Mouse (Mus musculus) kidney, postnatal 14 days (tissue): ENCODE data around the gene Mrpl10.

Experiments used
- DNase-seq: peaks from one replicate; pipeline ENCODE4 v3.0.0; 2022; ENCODE audit warnings: mixed read lengths

Mrpl10 gene

DNA sequence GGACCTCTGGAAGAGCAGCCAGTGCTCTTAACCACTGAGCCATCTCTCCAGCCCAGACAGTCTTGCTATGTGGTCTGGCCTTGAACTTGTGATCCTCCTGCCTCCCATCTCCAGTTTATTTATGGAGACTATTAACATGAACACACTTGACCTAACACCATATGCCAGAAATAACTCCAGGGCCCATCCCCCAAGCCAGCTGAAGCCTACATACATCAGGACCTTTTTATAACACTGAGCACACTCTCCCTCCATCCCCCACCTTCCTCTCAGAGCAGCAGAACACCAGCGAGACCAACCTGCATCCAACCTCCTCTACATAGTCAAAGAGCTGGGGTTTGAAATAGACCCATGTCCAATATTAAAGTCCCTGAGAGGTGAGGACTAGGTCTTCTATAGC lies 29.8 kb downstream of the Mrpl10 start:
- no peak for DNase-seq

GRCm38 (mm10) chr11:97072533-97072932 lies 31.2 kb downstream of the Mrpl10 start:
- peak; percentile 60 for DNase-seq

DNA sequence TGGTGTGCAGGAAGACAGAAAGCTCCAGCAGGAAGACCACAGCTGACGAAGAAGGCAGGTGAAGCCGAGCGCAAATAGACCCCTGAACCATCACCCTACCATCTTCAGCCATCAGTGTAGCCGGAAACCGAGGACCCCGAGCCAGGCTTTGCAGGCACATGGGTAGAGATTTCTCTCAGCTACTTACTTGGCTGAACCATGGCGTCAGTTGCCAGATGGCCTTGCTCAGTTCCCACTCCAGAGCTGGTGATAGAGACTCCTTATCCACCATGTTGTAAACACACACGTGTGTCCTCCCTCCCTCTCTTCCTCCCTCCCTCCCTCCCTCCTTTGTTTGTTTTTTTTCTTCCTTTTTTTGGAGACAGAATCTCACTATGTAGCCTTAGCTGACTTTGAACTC lies 32.9 kb downstream of the Mrpl10 start:
- DNase-seq = no peak

- peak; percentile 52 for DNase-seq
Observed at GRCm38 (mm10) chr11:97078751-97079150, 37.4 kb downstream of the Mrpl10 start.

- DNase-seq = no peak
Observed at GRCm38 (mm10) chr11:97080291-97080690, 38.9 kb downstream of the Mrpl10 start.

- peak; percentile 53 for DNase-seq
Observed at GRCm38 (mm10) chr11:97082977-97083376, 41.6 kb downstream of the Mrpl10 start.

DNA sequence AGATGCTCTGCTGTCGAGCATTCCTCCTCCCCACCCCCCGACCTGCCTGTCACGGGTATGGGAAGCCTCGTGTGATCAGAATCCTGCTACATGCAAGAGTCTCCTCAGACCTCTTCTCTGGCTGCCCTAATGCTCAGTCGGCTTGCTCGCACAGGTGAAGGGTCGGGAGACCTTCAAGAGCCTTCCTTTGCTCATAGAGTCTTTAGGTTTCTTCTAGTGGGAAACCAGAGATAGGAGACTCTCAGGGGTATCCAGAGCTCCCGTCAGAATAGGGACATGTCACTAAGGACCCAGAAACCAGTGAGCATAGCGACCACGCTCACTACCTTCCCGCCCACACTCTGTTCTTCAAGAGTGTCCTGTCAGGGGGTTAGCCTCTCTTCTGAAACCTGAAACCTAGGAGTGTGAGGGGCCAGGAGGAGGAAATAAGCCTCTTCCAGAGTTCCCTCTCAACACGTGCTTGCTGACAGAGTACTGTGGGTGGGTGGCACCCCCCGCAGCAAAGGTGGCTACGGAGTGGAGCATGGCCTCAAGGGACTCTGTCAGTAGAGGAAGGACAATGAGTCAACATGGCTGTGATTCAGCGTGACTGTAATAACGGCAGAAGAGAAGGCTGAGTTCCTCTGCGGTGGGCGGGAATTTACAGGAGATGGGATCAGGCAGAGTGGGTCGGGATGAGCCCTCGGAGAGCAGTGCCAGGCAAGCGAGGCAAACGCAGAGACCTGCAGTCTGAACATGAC lies 42.2 kb downstream of the Mrpl10 start:
- no peak for DNase-seq

- DNase-seq = no peak
Observed at GRCm38 (mm10) chr11:97084821-97085505, 43.6 kb downstream of the Mrpl10 start.

- DNase-seq = no peak
Observed at GRCm38 (mm10) chr11:97086365-97086764, 45.0 kb downstream of the Mrpl10 start.

DNA sequence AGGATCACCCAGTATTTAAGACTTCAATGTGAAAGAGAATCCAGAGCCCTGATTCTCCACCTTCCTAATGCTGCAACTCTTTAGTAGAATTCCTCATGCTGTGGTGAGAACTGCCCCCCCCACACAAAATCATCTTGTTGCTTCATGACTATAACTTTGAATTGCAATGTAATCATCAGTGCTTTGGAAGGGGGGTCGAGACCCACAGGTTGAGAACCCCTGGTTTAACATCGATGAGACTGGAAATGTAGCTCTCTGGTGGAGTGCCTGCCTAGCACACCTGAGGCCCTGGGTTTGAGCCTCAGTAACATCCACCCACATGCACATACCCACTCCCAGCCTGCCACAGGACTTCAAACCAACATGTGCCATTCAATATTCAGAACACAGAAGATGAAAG lies 53.2 kb downstream of the Mrpl10 start:
- DNase-seq = no peak

- peak; percentile 47 for DNase-seq
Observed at GRCm38 (mm10) chr11:97098791-97099190, 57.4 kb downstream of the Mrpl10 start.
